Mouse (Mus musculus): ENCODE measurements around the gene Sdk2. TPM values are rescaled to one million over a fixed set of nuclear protein-coding genes. Genes with fewer than 3 reads are reported as not detected.

Sdk2 gene
- polyA plus RNA-seq, 1 experiment from 2014 or later, result 5.0 TPM

DNA sequence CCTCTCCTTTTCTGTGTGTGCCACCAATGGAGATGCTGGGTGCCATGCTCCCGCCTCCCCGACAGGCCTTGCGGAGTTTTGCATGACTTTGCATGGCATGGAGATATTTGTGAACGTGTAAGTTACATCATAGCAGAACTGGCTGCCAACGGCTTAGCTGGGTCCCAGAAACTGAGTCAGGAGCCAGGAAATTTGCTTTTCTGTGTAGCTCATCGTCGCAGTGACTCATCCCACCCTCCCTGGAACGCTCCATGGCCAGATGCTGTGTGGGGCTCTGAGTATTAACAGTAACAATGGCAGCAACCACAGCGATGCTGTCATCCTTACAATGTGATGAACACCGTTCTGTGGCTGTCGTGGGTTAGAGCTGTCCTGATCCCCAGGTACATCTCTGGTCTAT lies 139.6 kb downstream of the Sdk2 start:
- H3K4me3 ChIP-seq (ENCODE audit: low read depth, low read length), result no peak overlapping the region
- H3K27me3 ChIP-seq (ENCODE audit: control insufficient read depth, insufficient read depth, low read length), result no peaks in the 10 kb centered on the region
- no peak for ATAC-seq (ENCODE audit: low read depth)
- H3K36me3 ChIP-seq (ENCODE audit: control insufficient read depth, insufficient read depth, low read length), result no peaks in the 10 kb centered on the region
- H3K4me1 ChIP-seq (ENCODE audit: control insufficient read depth, insufficient read depth, low read length), result peaks cover 12% of the 10 kb centered on the region; the same call in 1 of the 2 replicates
- no peak overlapping the region for H3K27ac ChIP-seq (ENCODE audit: low read depth, low read length)
- WGBS, result 91% methylated on average over 11 of the region's 11 CpGs
- no peak overlapping the region for H3K4me2 ChIP-seq (ENCODE audit: low read depth, low read length)
- H3K9me3 ChIP-seq (ENCODE audit: control insufficient read depth, low read length), result no peaks in the 10 kb centered on the region
- H3K9ac ChIP-seq (replicated peaks; ENCODE audit: low read depth, low read length), result no peak overlapping the region

DNA sequence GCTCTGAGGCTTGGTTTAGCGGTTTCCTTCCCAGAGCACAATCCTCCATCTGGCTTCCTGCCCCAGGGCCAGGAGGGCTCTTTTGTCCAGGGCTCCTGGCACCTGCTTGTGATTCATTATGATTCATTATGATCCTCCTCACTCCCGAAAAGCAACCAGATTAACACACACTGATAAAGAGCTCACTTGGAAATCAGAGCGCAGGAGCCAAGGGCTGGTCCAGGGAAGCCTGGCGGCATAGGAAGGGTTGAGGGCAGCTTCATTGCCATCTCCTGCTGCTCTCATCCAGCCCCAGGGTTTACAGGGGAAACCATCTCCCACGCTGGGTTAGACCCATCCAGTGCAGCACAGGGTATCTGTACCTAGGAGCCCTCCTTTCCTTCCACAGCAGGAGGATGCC lies 143.7 kb downstream of the Sdk2 start:
- H3K36me3 ChIP-seq (ENCODE audit: control insufficient read depth, insufficient read depth, low read length), result no peaks in the 10 kb centered on the region
- H3K9me3 ChIP-seq (ENCODE audit: control insufficient read depth, low read length), result no peaks in the 10 kb centered on the region
- H3K27me3 ChIP-seq (ENCODE audit: control insufficient read depth, insufficient read depth, low read length), result no peaks in the 10 kb centered on the region
- WGBS, result 12% methylated on average over 5 of the region's 5 CpGs
- no peak overlapping the region for H3K4me2 ChIP-seq (ENCODE audit: low read depth, low read length)
- H3K9ac ChIP-seq (replicated peaks; ENCODE audit: low read depth, low read length), result no peak overlapping the region
- ATAC-seq (ENCODE audit: low read depth), result no peak
- H3K4me1 ChIP-seq (ENCODE audit: control insufficient read depth, insufficient read depth, low read length), result 0 out of 2 replicates have a peak, but pooled peaks cover 6% of the 10 kb centered on the region
- no peak overlapping the region for H3K4me3 ChIP-seq (ENCODE audit: low read depth, low read length)
- H3K27ac ChIP-seq (ENCODE audit: low read depth, low read length), result no peak overlapping the region

DNA sequence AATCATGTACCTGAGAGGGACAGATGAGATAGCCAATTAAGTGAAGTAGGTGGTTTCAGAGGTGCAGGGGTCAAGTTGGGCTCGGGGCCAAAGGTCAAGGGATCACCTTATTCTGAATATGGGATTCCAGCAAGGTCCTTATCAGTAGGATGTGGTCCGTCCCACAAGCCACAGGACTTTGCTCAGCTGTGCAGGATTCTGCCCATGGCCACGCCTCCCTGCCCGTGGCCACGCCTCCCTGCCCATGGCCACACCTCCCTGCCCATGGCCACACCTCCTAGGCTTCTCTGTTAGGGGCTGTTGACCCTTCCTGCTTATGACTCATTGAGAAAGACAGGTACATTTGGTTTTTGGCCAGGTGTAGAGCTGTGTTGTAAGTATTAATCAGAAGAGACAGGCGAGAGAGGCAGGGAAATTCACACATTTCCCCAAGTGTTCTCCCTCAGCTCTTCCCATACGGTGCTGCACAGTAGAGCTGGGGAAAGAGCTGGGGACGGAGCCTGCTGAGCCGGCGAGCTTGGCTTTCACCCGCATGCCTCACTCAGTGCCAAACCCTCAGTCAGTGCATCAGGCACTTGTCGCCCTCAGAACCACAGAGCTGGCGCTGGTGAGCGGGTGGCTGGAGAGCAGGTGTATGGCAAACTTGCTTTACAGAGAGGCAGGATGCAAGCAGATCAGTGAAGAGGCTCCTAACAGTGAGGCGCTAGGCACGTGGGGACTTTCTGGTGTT lies 163.6 kb downstream of the Sdk2 start:
- no peaks in the 10 kb centered on the region for H3K4me1 ChIP-seq (ENCODE audit: control insufficient read depth, insufficient read depth, low read length)

DNA sequence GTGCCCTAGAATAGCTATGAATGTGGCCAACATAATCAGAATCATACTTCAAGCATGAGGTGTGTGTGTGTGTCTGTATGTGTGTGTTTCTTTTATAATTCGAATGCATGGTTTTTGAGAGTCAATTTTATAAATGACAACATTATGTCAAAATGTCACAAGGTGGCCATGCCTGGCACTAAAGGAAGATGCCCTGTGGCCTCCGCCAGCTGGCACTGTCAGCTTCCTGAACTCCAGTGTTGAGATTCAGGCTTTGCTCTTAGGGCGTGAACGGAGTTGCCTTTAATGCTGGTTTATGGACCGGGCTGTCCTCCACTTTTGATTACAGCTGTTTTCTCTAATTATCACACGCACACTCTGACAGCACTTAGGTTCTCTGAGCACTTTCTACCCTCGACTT lies 164.9 kb downstream of the Sdk2 start:
- H3K4me2 ChIP-seq (ENCODE audit: low read depth, low read length), result no peak overlapping the region
- no peak for ATAC-seq (ENCODE audit: low read depth)
- H3K36me3 ChIP-seq (ENCODE audit: control insufficient read depth, insufficient read depth, low read length), result no peaks in the 10 kb centered on the region
- no peaks in the 10 kb centered on the region for H3K4me1 ChIP-seq (ENCODE audit: control insufficient read depth, insufficient read depth, low read length)
- no peak overlapping the region for H3K4me3 ChIP-seq (ENCODE audit: low read depth, low read length)
- no peak overlapping the region for H3K27ac ChIP-seq (ENCODE audit: low read depth, low read length)
- 65% methylated on average over 7 of the region's 7 CpGs for WGBS
- no peaks in the 10 kb centered on the region for H3K27me3 ChIP-seq (ENCODE audit: control insufficient read depth, insufficient read depth, low read length)
- no peaks in the 10 kb centered on the region for H3K9me3 ChIP-seq (ENCODE audit: control insufficient read depth, low read length)
- H3K9ac ChIP-seq (replicated peaks; ENCODE audit: low read depth, low read length), result no peak overlapping the region

More for the DNA sequence above, 163.6 kb downstream of the Sdk2 start:
- Histone ChIP-seq H3K9me3 (ENCODE audit: control insufficient read depth, low read length) (no peaks in the 10 kb centered on the region), H3K9ac (replicated peaks; ENCODE audit: low read depth, low read length) (no peak overlapping the region), H3K4me3 (ENCODE audit: low read depth, low read length) (no peak overlapping the region), H3K4me2 (ENCODE audit: low read depth, low read length) (no peak overlapping the region), H3K27me3 (ENCODE audit: control insufficient read depth, insufficient read depth, low read length) (no peaks in the 10 kb centered on the region), H3K36me3 (ENCODE audit: control insufficient read depth, insufficient read depth, low read length) (no peaks in the 10 kb centered on the region), H3K27ac (ENCODE audit: low read depth, low read length) (no peak overlapping the region)
- 76% methylated on average over 16 of the region's 16 CpGs for WGBS
- ATAC-seq (ENCODE audit: low read depth), result no peak

DNA sequence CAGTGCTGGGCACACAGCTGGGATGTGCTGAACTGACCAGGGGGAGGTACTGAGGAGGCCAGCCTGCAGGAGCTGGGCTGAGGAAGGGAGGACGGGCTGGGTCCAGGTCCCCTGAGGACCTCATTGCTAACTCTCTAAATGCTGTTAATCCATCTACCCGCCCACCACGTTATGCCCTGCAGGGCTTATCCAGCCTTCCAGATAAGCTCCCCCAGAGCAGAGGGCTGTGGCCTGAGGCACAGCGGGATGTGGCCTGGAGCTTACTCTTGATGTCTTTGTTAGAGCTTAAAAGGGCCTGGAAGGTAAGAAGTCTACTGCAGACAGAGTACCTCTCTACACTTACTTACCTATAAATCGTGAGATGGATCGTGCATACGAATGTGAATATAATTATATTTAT lies 168.2 kb downstream of the Sdk2 start:
- no peak overlapping the region for H3K4me3 ChIP-seq (ENCODE audit: low read depth, low read length)
- H3K9ac ChIP-seq (replicated peaks; ENCODE audit: low read depth, low read length), result no peak overlapping the region
- no peak overlapping the region for H3K4me2 ChIP-seq (ENCODE audit: low read depth, low read length)
- H3K9me3 ChIP-seq (ENCODE audit: control insufficient read depth, low read length), result no peaks in the 10 kb centered on the region
- WGBS, result 51% methylated on average over 7 of the region's 7 CpGs
- H3K27ac ChIP-seq (ENCODE audit: low read depth, low read length), result no peak overlapping the region
- H3K36me3 ChIP-seq (ENCODE audit: control insufficient read depth, insufficient read depth, low read length), result no peaks in the 10 kb centered on the region
- H3K27me3 ChIP-seq (ENCODE audit: control insufficient read depth, insufficient read depth, low read length), result no peaks in the 10 kb centered on the region
- H3K4me1 ChIP-seq (ENCODE audit: control insufficient read depth, insufficient read depth, low read length), result no peaks in the 10 kb centered on the region
- no peak for ATAC-seq (ENCODE audit: low read depth)

DNA sequence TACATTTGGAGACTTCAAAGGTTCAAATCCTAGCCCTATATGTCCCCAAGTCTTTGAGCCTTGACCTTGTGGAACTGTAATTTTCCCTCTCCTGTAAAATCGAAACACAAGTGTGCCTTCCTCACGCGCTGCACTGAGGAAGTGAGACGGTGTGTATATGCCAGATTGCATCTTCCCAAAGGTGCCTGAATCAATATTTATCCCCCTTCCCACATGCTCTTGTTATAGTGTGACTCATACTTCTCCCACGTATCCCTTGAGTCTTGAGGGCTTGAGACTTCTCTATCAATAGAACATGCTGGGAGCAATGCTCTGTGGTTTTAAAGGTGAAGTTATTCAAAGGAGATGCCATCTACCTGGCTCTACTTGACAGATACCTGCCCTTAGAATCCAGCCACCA lies 170.8 kb downstream of the Sdk2 start:
- no peaks in the 10 kb centered on the region for H3K27me3 ChIP-seq (ENCODE audit: control insufficient read depth, insufficient read depth, low read length)
- no peak overlapping the region for H3K27ac ChIP-seq (ENCODE audit: low read depth, low read length)
- H3K4me3 ChIP-seq (ENCODE audit: low read depth, low read length), result no peak overlapping the region
- 91% methylated on average over 5 of the region's 5 CpGs for WGBS
- no peak for ATAC-seq (ENCODE audit: low read depth)
- no peaks in the 10 kb centered on the region for H3K9me3 ChIP-seq (ENCODE audit: control insufficient read depth, low read length)
- H3K36me3 ChIP-seq (ENCODE audit: control insufficient read depth, insufficient read depth, low read length), result no peaks in the 10 kb centered on the region
- H3K4me2 ChIP-seq (ENCODE audit: low read depth, low read length), result no peak overlapping the region
- no peaks in the 10 kb centered on the region for H3K4me1 ChIP-seq (ENCODE audit: control insufficient read depth, insufficient read depth, low read length)
- H3K9ac ChIP-seq (replicated peaks; ENCODE audit: low read depth, low read length), result no peak overlapping the region

DNA sequence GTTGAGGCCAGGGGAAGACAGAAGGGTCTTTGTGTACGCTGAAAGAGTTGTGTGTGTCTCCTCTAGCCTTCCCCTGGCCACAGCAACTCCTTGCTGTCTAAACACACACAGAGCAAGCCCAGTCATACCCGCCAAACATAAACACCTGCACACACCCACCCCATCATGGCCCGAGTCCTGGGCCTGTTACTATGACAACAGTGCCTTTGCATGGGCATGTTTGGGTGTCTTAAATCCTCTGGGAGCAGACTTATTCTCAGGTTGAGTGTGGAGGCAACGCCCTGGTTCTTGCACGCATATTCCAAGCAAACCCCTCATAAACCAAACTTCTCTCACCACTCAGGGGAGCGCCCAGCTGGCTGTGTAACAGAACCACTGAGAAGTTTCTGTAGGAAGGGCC lies 173.9 kb downstream of the Sdk2 start:
- Histone ChIP-seq H3K9me3 (ENCODE audit: control insufficient read depth, low read length) (no peaks in the 10 kb centered on the region), H3K9ac (replicated peaks; ENCODE audit: low read depth, low read length) (no peak overlapping the region), H3K36me3 (ENCODE audit: control insufficient read depth, insufficient read depth, low read length) (no peaks in the 10 kb centered on the region), H3K27ac (ENCODE audit: low read depth, low read length) (no peak overlapping the region), H3K27me3 (ENCODE audit: control insufficient read depth, insufficient read depth, low read length) (no peaks in the 10 kb centered on the region), H3K4me3 (ENCODE audit: low read depth, low read length) (no peak overlapping the region), H3K4me1 (ENCODE audit: control insufficient read depth, insufficient read depth, low read length) (no peaks in the 10 kb centered on the region), H3K4me2 (ENCODE audit: low read depth, low read length) (no peak overlapping the region)
- 62% methylated on average over 6 of the region's 6 CpGs for WGBS
- peak; percentile 11; the same call in 1 of the 2 replicates for ATAC-seq (ENCODE audit: low read depth)

DNA sequence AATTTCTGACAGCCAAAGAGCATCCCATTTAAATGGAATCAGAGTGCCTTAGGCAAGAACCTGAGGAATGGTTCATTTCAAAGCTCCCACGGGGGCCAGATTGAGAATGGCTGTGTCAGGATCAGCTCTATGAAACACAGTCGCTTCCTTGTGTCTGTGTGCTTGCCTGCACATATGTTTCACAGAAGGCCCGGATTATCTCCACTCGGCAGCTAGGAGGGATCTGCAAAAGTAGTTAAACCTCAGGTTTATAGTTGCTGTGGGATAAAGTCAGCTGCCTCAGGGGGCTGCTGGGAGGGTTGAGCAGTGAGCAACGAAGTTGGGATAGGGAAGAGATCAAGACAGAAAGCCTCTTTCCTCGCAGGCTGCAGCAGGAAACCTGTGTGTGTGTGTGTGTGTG lies 174.8 kb downstream of the Sdk2 start:
- ATAC-seq (ENCODE audit: low read depth), result no peak
- Histone ChIP-seq H3K4me2 (ENCODE audit: low read depth, low read length) (no peak overlapping the region), H3K36me3 (ENCODE audit: control insufficient read depth, insufficient read depth, low read length) (no peaks in the 10 kb centered on the region)

DNA sequence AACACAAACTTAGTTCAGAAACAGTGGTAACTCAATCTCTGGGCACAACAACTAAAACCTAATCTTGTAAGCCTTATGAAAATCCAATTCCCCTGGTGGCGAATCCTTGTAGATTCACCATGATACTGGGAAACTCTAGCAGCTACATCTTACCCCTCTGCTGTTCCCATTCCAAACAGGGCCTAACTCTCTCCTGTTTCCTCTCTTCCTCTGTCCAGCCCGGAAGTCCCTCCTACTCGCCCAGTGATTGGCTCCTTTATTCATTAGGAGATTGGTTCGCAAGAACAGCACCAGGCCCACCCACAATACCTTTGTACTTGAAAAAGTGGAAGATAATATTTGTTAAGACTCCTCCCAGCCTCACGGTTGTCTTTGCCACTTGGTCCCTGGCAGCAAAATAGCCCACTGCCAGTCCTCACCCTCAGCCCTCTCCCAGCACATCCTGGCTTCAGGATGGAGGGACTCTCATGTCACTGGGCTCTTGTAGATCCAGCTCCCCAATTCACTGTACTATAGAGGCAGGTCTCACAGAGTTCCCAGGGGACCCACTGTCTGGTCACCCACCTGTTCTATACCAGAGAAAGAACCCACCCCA lies 178.6 kb downstream of the Sdk2 start:
- WGBS, result 89% methylated on average over 5 of the region's 5 CpGs
- H3K4me2 ChIP-seq (ENCODE audit: low read depth, low read length), result no peak overlapping the region
- H3K9me3 ChIP-seq (ENCODE audit: control insufficient read depth, low read length), result no peaks in the 10 kb centered on the region
- no peaks in the 10 kb centered on the region for H3K36me3 ChIP-seq (ENCODE audit: control insufficient read depth, insufficient read depth, low read length)
- peaks cover 18% of the 10 kb centered on the region for H3K4me1 ChIP-seq (ENCODE audit: control insufficient read depth, insufficient read depth, low read length)
- H3K9ac ChIP-seq (replicated peaks; ENCODE audit: low read depth, low read length), result no peak overlapping the region
- H3K27ac ChIP-seq (ENCODE audit: low read depth, low read length), result no peak overlapping the region
- no peaks in the 10 kb centered on the region for H3K27me3 ChIP-seq (ENCODE audit: control insufficient read depth, insufficient read depth, low read length)
- ATAC-seq (ENCODE audit: low read depth), result no peak
- no peak overlapping the region for H3K4me3 ChIP-seq (ENCODE audit: low read depth, low read length)

More for the DNA sequence above, 174.8 kb downstream of the Sdk2 start:
- Histone ChIP-seq H3K27me3 (ENCODE audit: control insufficient read depth, insufficient read depth, low read length) (no peaks in the 10 kb centered on the region), H3K9me3 (ENCODE audit: control insufficient read depth, low read length) (no peaks in the 10 kb centered on the region), H3K4me1 (ENCODE audit: control insufficient read depth, insufficient read depth, low read length) (no peaks in the 10 kb centered on the region), H3K27ac (ENCODE audit: low read depth, low read length) (no peak overlapping the region), H3K9ac (replicated peaks; ENCODE audit: low read depth, low read length) (no peak overlapping the region), H3K4me3 (ENCODE audit: low read depth, low read length) (no peak overlapping the region)
- WGBS, result 31% methylated on average over 6 of the region's 6 CpGs

Measured in neural tube, embryonic 14.5 days (tissue).